Mouse (Mus musculus) small intestine, adult 2 months (tissue): Measurements from ENCODE around the gene Gm45208. TPM values are rescaled to one million over a fixed set of nuclear protein-coding genes. Genes with fewer than 3 reads are reported as not detected.
"Not testable (repeated sequence)": the region's sequence is repeated elsewhere in the genome, so short reads cannot be mapped to it uniquely, and the experiment has no call there.

Source experiments
- H3K27ac ChIP-seq: fragments of 200-500 bp; 2 replicates; pipeline ENCODE4 v1.5.1; 2012; ENCODE audit warnings: low read depth, low read length, control low read depth, inconsistent platforms; ENCODE audit not compliant: insufficient read depth
- H3K27me3 ChIP-seq: fragments of 200-500 bp; 2 replicates; pipeline ENCODE4 v1.6.1; 2012; ENCODE audit warnings: mild to moderate bottlenecking, moderate library complexity, low read length, inconsistent platforms; ENCODE audit not compliant: control insufficient read depth, insufficient read depth
- H3K36me3 ChIP-seq: fragments of 200-500 bp; 2 replicates; pipeline ENCODE4 v1.6.1; 2012; ENCODE audit warnings: mild to moderate bottlenecking, low read length, control low read depth, inconsistent platforms; ENCODE audit not compliant: control insufficient read depth, insufficient read depth
- H3K4me1 ChIP-seq: fragments of 200-500 bp; 2 replicates; pipeline ENCODE4 v1.6.1; 2012; ENCODE audit warnings: low read length, inconsistent platforms, mixed read lengths; ENCODE audit not compliant: control insufficient read depth, insufficient read depth, insufficient read length
- H3K4me3 ChIP-seq: fragments of 200-500 bp; 2 replicates; pipeline ENCODE4 v1.5.1; 2012; ENCODE audit warnings: low read depth, mild to moderate bottlenecking, control low read depth, inconsistent platforms, low read length, moderate library complexity
- CTCF ChIP-seq: fragments of 200-500 bp; IDR thresholded peaks from 2 replicates; pipeline ENCODE4 v1.5.1; 2012; ENCODE audit warnings: low read depth, mild to moderate bottlenecking, control low read depth, inconsistent platforms, low read length, moderate library complexity, mixed read lengths; ENCODE audit not compliant: insufficient replicate concordance, insufficient read length; ENCODE audit errors: extremely low read depth
- POLR2A ChIP-seq: fragments of 200-500 bp; IDR thresholded peaks from 2 replicates; pipeline ENCODE4 v1.6.1; 2012; ENCODE audit warnings: low read depth, mild to moderate bottlenecking, control low read depth, inconsistent platforms, low read length, moderate library complexity
- WGBS: fragments of 180-500 bp; shearing (Covaris S2); methylation state at CpG from one replicate; pipeline ENCODE4 v1.1.7; 2018; 5-methylcytosine and 5-hydroxymethylcytosine counted together
- polyA plus RNA-seq: library from polyadenylated mRNA; depleted of rRNA; stranded (reverse); fragments of >200 nt; gene quantifications from 2 replicates; pipeline ENCODE4 v1.2.3, GENCODE M21; 2012

Gene Gm45208
- polyA plus RNA-seq, 1 experiment = 0.10 TPM

DNA sequence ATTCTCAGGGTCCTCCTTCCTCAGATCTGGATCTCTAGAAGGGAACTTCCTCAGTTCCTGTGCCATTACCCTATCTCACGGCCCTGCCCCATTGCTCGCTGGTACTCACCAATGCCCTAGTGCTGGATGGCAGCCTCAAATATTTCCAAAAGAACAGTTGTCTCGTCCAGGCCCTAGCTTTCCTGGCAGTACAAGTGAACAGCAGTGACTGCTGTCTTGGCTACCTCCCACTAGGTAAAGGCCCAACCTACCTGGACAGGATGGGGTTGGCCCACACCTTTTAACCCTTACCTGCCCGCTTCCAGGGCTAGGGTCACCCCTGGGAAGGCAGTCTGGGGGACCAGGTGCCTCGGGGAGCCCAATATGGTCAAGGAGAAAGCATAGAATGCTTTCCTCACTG is 19.1 kb downstream of the Gm45208 start:
- H3K36me3 ChIP-seq = 0 out of 2 replicates have a peak, but pooled peaks cover 1% of the 10 kb centered on the region
- peak overlapping the region; percentile 96 for H3K27ac ChIP-seq
- H3K27me3 ChIP-seq = no peaks in the 10 kb centered on the region
- no peak for TF ChIP-seq CTCF
- TF ChIP-seq POLR2A = no peak
- H3K4me1 ChIP-seq = peaks cover 8% of the 10 kb centered on the region
- H3K4me3 ChIP-seq = peak overlapping the region; percentile 56
- WGBS = 47% methylated on average over 5 of the region's 5 CpGs

DNA sequence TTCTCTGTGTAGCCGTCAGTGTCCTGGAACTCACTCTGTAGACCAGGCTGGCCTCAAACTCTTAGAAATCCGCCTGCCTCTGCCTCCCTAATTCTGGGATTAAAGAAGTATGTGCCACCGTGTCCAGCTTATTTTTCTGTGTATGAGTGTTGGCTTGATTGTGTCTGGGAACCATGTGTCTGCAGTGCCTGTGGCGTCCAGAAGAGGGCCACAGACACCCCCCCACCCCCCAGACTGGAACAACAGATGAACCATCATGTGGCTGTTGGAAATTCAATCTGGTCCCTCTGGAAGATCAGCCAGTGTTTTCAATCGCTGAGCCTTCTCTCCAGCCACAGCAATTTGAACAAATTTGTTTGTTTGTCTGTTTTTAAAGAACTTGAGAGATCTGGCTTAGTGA is 21.4 kb downstream of the Gm45208 start:
- Histone ChIP-seq H3K4me1 (peaks cover 2% of the 10 kb centered on the region; the same call in 1 of the 2 replicates), H3K27ac (no peak overlapping the region), H3K27me3 (no peaks in the 10 kb centered on the region), H3K36me3 (no peaks in the 10 kb centered on the region), H3K4me3 (no peak overlapping the region)
- WGBS = 46% methylated on average over 5 of the region's 5 CpGs
- TF ChIP-seq POLR2A = no peak
- peak; percentile 32; the same call in 1 of the 2 replicates for TF ChIP-seq CTCF

DNA sequence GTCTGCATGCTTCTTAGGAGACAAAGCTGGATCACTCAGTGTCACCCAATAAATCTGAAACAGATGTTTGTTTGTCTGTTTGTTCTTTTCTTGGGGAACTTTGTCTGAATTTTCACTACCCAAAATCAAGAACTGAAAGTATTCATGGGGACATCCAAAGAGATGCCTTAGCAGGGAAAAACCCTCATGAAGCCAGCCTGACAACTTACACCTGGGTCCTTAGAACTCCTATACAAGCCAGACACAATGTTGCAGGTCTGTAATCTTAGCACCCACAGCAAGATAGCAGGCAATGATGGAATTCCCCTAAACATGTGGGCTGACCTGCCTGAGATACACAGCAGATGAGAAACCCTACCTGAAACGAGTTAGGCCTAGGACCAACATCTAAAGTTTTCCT is 22.9 kb downstream of the Gm45208 start:
- 27% methylated on average over 1 of the region's 1 CpGs for WGBS
- H3K27me3 ChIP-seq = no peaks in the 10 kb centered on the region
- H3K36me3 ChIP-seq = no peaks in the 10 kb centered on the region
- no peak for TF ChIP-seq POLR2A
- TF ChIP-seq CTCF = no peak
- peaks cover 2% of the 10 kb centered on the region; the same call in 1 of the 2 replicates for H3K4me1 ChIP-seq
- H3K27ac ChIP-seq = no peak overlapping the region
- no peak overlapping the region for H3K4me3 ChIP-seq

DNA sequence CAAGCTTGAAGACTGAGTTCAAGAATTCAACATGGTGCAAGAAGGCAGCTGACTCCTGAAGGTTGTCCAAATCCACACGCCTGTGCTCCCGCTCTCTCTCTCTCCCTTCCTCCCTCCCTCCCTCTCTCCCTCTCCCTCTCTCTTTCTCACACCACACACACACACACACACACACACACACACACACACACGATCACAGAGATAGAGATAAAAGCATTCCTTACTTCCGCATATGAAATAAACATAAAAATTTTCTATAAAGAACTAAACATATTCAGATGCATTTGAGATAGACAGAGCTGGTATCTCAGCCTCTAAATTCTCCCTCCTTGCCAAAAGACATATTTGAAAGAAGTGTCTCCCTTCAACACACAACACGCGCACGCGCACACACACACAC is 23.4 kb downstream of the Gm45208 start:
- Histone ChIP-seq H3K36me3 (no peaks in the 10 kb centered on the region), H3K4me3 (no peak overlapping the region), H3K27ac (no peak overlapping the region), H3K27me3 (no peaks in the 10 kb centered on the region), H3K4me1 (peaks cover under 1% of the 10 kb centered on the region; the same call in 1 of the 2 replicates)
- no peak for TF ChIP-seq POLR2A
- TF ChIP-seq CTCF = no peak
- WGBS = 91% methylated on average over 8 of the region's 8 CpGs

DNA sequence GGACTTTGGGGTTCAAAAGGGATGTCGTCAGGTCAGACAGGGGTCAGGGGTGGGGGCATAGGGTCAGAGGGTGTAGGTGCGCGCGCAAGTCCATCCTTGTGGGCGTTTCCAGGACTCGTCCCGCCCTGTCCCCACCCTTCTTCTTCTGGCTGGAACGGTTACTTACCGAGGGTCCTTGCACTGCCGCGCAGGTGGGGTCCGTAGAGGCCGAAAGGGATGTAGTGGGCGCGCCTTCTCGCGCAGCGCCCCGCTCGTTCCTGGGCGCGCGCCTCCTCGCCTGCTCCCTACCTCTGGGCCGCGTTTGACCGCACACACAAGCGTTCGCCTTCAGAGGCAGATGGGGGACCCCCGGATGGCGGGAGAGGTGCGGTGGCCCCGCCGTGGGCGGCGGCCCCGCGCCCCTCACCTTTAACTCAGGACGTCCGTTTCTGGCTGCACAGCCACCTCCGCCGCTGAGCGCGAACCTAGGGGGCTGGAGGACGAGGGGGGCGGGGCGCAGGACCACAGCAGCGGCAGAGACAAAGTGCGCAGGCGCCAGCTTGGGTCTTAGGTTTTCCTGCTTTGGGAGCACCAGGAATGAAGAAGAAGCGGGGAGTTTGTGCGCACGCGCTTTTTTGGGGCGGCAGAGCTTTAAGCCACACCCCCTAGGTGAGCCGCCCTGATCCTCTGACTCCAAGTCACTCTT is 28.5 kb downstream of the Gm45208 start, which contains the start of gene Ccdc120:
Gene Ccdc120 (minus strand): TSS at position 474 of the 685 bp plus-strand sequence.
- Histone ChIP-seq H3K27ac (no peak within 1 kb of the TSS), H3K36me3 (no peaks in the 10 kb centered on the region), H3K4me1 (no peaks in the 10 kb centered on the region), H3K4me3 (peak within 1 kb of the TSS; percentile 96), H3K27me3 (no peaks in the 10 kb centered on the region)
- TF ChIP-seq POLR2A = no peak
- TF ChIP-seq CTCF = no peak
- WGBS = 6% methylated on average over 52 of the region's 56 CpGs

DNA sequence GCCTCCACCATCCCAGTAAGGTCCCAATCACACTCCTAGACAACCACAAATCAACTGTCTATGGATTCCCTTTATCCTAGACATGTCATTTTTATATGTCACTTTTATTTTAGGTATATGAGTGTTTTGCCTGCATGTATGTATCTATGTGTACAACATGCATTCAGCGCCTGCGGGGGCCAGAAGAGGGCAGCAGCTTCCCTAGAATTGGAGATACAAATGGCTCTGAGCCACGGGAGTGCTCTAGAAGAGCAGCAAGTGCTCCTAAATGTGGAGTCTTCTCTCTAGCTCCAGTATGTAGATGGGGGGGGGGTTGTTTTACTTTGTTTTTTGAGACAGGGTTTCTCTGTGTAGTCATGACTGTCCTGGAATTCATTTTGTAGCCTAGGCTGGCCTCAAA is 31.6 kb downstream of the Gm45208 start:
- not testable (repeated sequence) for H3K4me1 ChIP-seq, H3K27ac ChIP-seq, H3K4me3 ChIP-seq, H3K27me3 ChIP-seq, H3K36me3 ChIP-seq
- WGBS = 9% methylated on average over 3 of the region's 3 CpGs
- peak; percentile 15; the same call in 1 of the 2 replicates for TF ChIP-seq CTCF

DNA sequence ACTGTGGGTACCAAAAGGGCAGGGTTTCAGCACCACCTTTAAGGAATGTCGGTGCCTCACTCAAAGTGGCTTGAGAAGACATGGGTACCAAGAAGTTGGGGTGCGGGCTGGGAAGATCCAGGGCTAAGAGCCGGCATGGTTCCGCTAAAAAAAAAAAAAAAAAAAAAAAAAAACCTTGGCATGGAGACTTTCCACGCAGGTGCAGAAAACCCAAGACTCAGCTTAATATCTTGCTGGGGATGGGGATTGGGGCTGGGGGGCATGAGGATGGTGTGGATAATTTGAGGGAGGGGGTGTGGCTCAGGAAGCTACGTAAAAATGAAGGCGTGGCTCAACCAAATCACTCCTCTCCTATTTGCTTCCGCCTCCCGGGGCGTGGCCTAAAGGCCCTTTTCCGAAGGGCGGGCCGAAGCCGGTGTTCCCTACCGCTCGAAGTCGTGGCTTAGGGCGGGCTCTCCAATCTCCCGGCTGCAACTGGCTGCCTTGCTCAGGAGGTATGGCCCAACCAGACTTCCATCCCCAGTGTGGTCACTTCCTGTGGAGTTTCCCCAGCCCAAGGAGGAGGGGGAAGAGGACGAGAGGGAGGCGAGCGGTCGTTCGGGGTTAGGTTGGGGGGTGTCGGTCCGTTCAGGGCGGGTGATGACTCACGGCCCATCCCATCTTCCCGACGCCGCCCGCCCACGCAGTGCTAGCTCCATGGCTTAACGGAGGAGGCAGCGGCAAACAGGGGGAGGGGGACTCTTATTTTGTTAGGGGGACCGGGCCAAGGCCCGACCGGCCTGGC is 40.3 kb downstream of the Gm45208 start, which contains the start of gene Tfe3:
Gene Tfe3 (plus strand): TSS at position 424 of the 784 bp plus-strand sequence.
- H3K36me3 ChIP-seq = peaks cover 10% of the 10 kb centered on the region
- H3K4me3 ChIP-seq = peak within 1 kb of the TSS; percentile 98
- peaks cover 2% of the 10 kb centered on the region; the same call in 1 of the 2 replicates for H3K4me1 ChIP-seq
- TF ChIP-seq POLR2A = peak; percentile 30; the same call in 1 of the 2 replicates
- no peak for TF ChIP-seq CTCF
- WGBS = 14% methylated on average over 38 of the region's 38 CpGs
- H3K27me3 ChIP-seq = no peaks in the 10 kb centered on the region
- peak within 1 kb of the TSS; percentile 86 for H3K27ac ChIP-seq
